Mouse (Mus musculus) heart, embryonic 12.5 days (tissue): Measurements from ENCODE around the gene Gm47985. TPM values are rescaled to one million over a fixed set of nuclear protein-coding genes. Genes with fewer than 3 reads are reported as not detected.
"Not testable (repeated sequence)": the region's sequence is repeated elsewhere in the genome, so short reads cannot be mapped to it uniquely, and the experiment has no call there.

ENCODE experiments used
- ATAC-seq: fragments of 200-750 bp; cut with Nextera tagmentation; 2 replicates; pipeline ENCODE4 v1.8.0; 2017; ENCODE audit warnings: moderate TSS enrichment, moderate library complexity; ENCODE audit not compliant: insufficient number of reproducible peaks, low FRiP score
- H3K27ac ChIP-seq: fragments of 300-500 bp; sonication (generic); 2 replicates; pipeline ENCODE4 v1.5.1; 2016; ENCODE audit warnings: mild to moderate bottlenecking, moderate library complexity; ENCODE audit not compliant: poor library complexity, severe bottlenecking
- H3K27me3 ChIP-seq: fragments of 300-500 bp; sonication (generic); replicated peaks from 2 replicates; pipeline ENCODE4 v1.6.1; 2016; ENCODE audit warnings: mild to moderate bottlenecking, moderate library complexity
- H3K36me3 ChIP-seq: fragments of 300-500 bp; sonication (generic); 2 replicates; pipeline ENCODE4 v1.6.1; 2016; ENCODE audit warnings: mild to moderate bottlenecking, moderate library complexity
- H3K4me1 ChIP-seq: fragments of 300-500 bp; sonication (generic); replicated peaks from 2 replicates; pipeline ENCODE4 v1.6.1; 2016; ENCODE audit warnings: mild to moderate bottlenecking
- H3K4me2 ChIP-seq: fragments of 300-500 bp; sonication (generic); 2 replicates; pipeline ENCODE4 v1.6.1; 2016; ENCODE audit warnings: mild to moderate bottlenecking, moderate library complexity
- H3K4me3 ChIP-seq: fragments of 300-500 bp; sonication (generic); 2 replicates; pipeline ENCODE4 v1.5.1; 2016; ENCODE audit warnings: mild to moderate bottlenecking
- H3K9ac ChIP-seq: fragments of 300-500 bp; sonication (generic); 2 replicates; pipeline ENCODE4 v1.6.1; 2016; ENCODE audit warnings: mild to moderate bottlenecking, moderate library complexity
- H3K9me3 ChIP-seq: fragments of 300-500 bp; sonication (generic); replicated peaks from 2 replicates; pipeline ENCODE4 v1.6.1; 2016; ENCODE audit warnings: mild to moderate bottlenecking, moderate library complexity
- WGBS: fragments of 180-500 bp; shearing (Covaris S2); methylation state at CpG from one replicate; pipeline ENCODE4 v1.1.7; 2016; 5-methylcytosine and 5-hydroxymethylcytosine counted together
- polyA plus RNA-seq: library from polyadenylated mRNA; unstranded; fragments of >200 nt; fragmentation: Nextera tagmentation; extraction: Ambion mirVana; gene quantifications from 2 replicates; pipeline ENCODE4 v1.2.1, GENCODE M21; 2016

The Gm47985 gene
- polyA plus RNA-seq = 2.9 and 3.1 TPM in 2 replicates

- not testable (repeated sequence) for H3K4me2 ChIP-seq, H3K9me3 ChIP-seq, H3K27me3 ChIP-seq, H3K27ac ChIP-seq, H3K9ac ChIP-seq, H3K36me3 ChIP-seq, H3K4me3 ChIP-seq, H3K4me1 ChIP-seq, ATAC-seq
- WGBS = 100% methylated on average over 1 of the region's 7 CpGs
Observed at GRCm38 (mm10) chr1:151182266-151182665, at the start of gene Gm47985. Gene Gm47985 (plus strand): TSS chr1:151182537.

GRCm38 (mm10) chr1:151132686-151133085 lies 49.7 kb upstream of the Gm47985 start:
- no peak overlapping the region for H3K4me2 ChIP-seq
- H3K27ac ChIP-seq = no peak overlapping the region
- 90% methylated on average over 7 of the region's 7 CpGs for WGBS
- H3K4me3 ChIP-seq = no peak overlapping the region
- no peak overlapping the region for H3K9ac ChIP-seq
- no peaks in the 10 kb centered on the region for H3K9me3 ChIP-seq
- ATAC-seq = no peak
- no peaks in the 10 kb centered on the region for H3K36me3 ChIP-seq
- no peaks in the 10 kb centered on the region for H3K27me3 ChIP-seq
- peaks cover 27% of the 10 kb centered on the region for H3K4me1 ChIP-seq

- 48% methylated on average over 6 of the region's 6 CpGs for WGBS
- Histone ChIP-seq H3K36me3 (no peaks in the 10 kb centered on the region), H3K27ac (no peak overlapping the region), H3K4me3 (no peak overlapping the region), H3K9ac (no peak overlapping the region), H3K27me3 (no peaks in the 10 kb centered on the region), H3K9me3 (no peaks in the 10 kb centered on the region), H3K4me2 (no peak overlapping the region), H3K4me1 (no peaks in the 10 kb centered on the region; the same call in 1 of the 2 replicates)
- no peak for ATAC-seq
Observed at GRCm38 (mm10) chr1:151138388-151138787, 43.9 kb upstream of the Gm47985 start.

GRCm38 (mm10) chr1:151140956-151141355 lies 41.4 kb upstream of the Gm47985 start:
- no peak for ATAC-seq
- peaks cover 17% of the 10 kb centered on the region for H3K4me1 ChIP-seq
- WGBS = 71% methylated on average over 3 of the region's 3 CpGs
- H3K9ac ChIP-seq = no peak overlapping the region
- H3K4me2 ChIP-seq = no peak overlapping the region
- H3K4me3 ChIP-seq = no peak overlapping the region
- no peak overlapping the region for H3K27ac ChIP-seq
- H3K36me3 ChIP-seq = no peaks in the 10 kb centered on the region
- no peaks in the 10 kb centered on the region for H3K9me3 ChIP-seq
- H3K27me3 ChIP-seq = no peaks in the 10 kb centered on the region

- Histone ChIP-seq H3K4me3 (no peak overlapping the region), H3K4me2 (no peak overlapping the region), H3K27me3 (no peaks in the 10 kb centered on the region), H3K27ac (peak overlapping the region; percentile 81), H3K36me3 (no peaks in the 10 kb centered on the region), H3K4me1 (peaks cover 17% of the 10 kb centered on the region), H3K9me3 (peaks cover 6% of the 10 kb centered on the region; the same call in 1 of the 2 replicates), H3K9ac (no peak overlapping the region)
- ATAC-seq = peak; percentile 71
- 14% methylated on average over 6 of the region's 6 CpGs for WGBS
Observed at GRCm38 (mm10) chr1:151144471-151145146, 37.7 kb upstream of the Gm47985 start.

- ATAC-seq = no peak
- peaks cover 30% of the 10 kb centered on the region for H3K4me1 ChIP-seq
- H3K36me3 ChIP-seq = no peaks in the 10 kb centered on the region
- H3K27ac ChIP-seq = no peak overlapping the region
- H3K27me3 ChIP-seq = no peaks in the 10 kb centered on the region
- no peak overlapping the region for H3K4me2 ChIP-seq
- peaks cover 6% of the 10 kb centered on the region; the same call in 1 of the 2 replicates for H3K9me3 ChIP-seq
- H3K4me3 ChIP-seq = no peak overlapping the region
- H3K9ac ChIP-seq = no peak overlapping the region
Observed at GRCm38 (mm10) chr1:151147801-151148200, 34.5 kb upstream of the Gm47985 start.

GRCm38 (mm10) chr1:151150211-151150610 lies 32.1 kb upstream of the Gm47985 start:
- no peak for ATAC-seq
- no peak overlapping the region for H3K4me2 ChIP-seq

GRCm38 (mm10) chr1:151151089-151151488 lies 31.2 kb upstream of the Gm47985 start:
- 74% methylated on average over 2 of the region's 2 CpGs for WGBS
- Histone ChIP-seq H3K9ac (no peak overlapping the region), H3K27me3 (no peaks in the 10 kb centered on the region), H3K4me1 (peaks cover 24% of the 10 kb centered on the region), H3K36me3 (no peaks in the 10 kb centered on the region), H3K4me2 (no peak overlapping the region), H3K9me3 (peaks cover 6% of the 10 kb centered on the region; the same call in 1 of the 2 replicates), H3K27ac (no peak overlapping the region), H3K4me3 (no peak overlapping the region)
- ATAC-seq = no peak

More at GRCm38 (mm10) chr1:151150211-151150610, 32.1 kb upstream of the Gm47985 start:
- Histone ChIP-seq H3K9me3 (peaks cover 6% of the 10 kb centered on the region; the same call in 1 of the 2 replicates), H3K27me3 (no peaks in the 10 kb centered on the region), H3K9ac (no peak overlapping the region), H3K4me1 (peaks cover 25% of the 10 kb centered on the region), H3K27ac (no peak overlapping the region), H3K36me3 (no peaks in the 10 kb centered on the region), H3K4me3 (no peak overlapping the region)
- WGBS = 89% methylated on average over 7 of the region's 7 CpGs

GRCm38 (mm10) chr1:151153056-151153652 lies 29.2 kb upstream of the Gm47985 start:
- ATAC-seq = peak; percentile 25; the same call in 1 of the 2 replicates
- Histone ChIP-seq H3K36me3 (no peaks in the 10 kb centered on the region), H3K4me3 (no peak overlapping the region), H3K4me1 (peaks cover 33% of the 10 kb centered on the region), H3K9ac (no peak overlapping the region), H3K27ac (peak overlapping the region; percentile 68; the same call in 1 of the 2 replicates), H3K4me2 (0 out of 2 replicates have a peak overlapping the region, but pooled peaks have one; percentile 3), H3K27me3 (no peaks in the 10 kb centered on the region), H3K9me3 (no peaks in the 10 kb centered on the region)
- 31% methylated on average over 6 of the region's 6 CpGs for WGBS

GRCm38 (mm10) chr1:151154131-151154530 lies 28.2 kb upstream of the Gm47985 start:
- not testable (repeated sequence) for H3K4me3 ChIP-seq, H3K9me3 ChIP-seq, H3K9ac ChIP-seq, H3K27ac ChIP-seq, ATAC-seq, H3K27me3 ChIP-seq, H3K36me3 ChIP-seq, H3K4me2 ChIP-seq
- WGBS = 85% methylated on average over 9 of the region's 9 CpGs
- H3K4me1 ChIP-seq = peaks cover 33% of the 10 kb centered on the region

- Histone ChIP-seq H3K9me3 (no peaks in the 10 kb centered on the region), H3K4me3 (no peak overlapping the region), H3K27ac (0 out of 2 replicates have a peak overlapping the region, but pooled peaks have one; percentile 10), H3K9ac (no peak overlapping the region), H3K36me3 (no peaks in the 10 kb centered on the region), H3K4me2 (no peak overlapping the region), H3K27me3 (no peaks in the 10 kb centered on the region), H3K4me1 (peaks cover 31% of the 10 kb centered on the region)
- WGBS = 79% methylated on average over 3 of the region's 3 CpGs
- no peak for ATAC-seq
Observed at GRCm38 (mm10) chr1:151156129-151156528, 26.2 kb upstream of the Gm47985 start.
